Mouse (Mus musculus) urinary bladder, postnatal 14 days (tissue): Measurements from ENCODE around the gene Olfr766-ps1.
"Not testable (repeated sequence)": the region's sequence is repeated elsewhere in the genome, so short reads cannot be mapped to it uniquely, and the experiment has no call there.

ENCODE experiments used
- DNase-seq: peaks from one replicate; pipeline ENCODE4 v3.0.0; 2021; ENCODE audit warnings: low spot score

Olfr766-ps1 gene

GRCm38 (mm10) chr10:129068877-129069276, at the start of gene Olfr766-ps1:
TSS of gene Olfr766-ps1 (minus strand) at chr10:129068977.
- no peak for DNase-seq

- no peak for DNase-seq
These were observed 49.0 kb upstream of the Olfr766-ps1 start, which contains the start of gene Olfr769 for GRCm38 (mm10) chr10:129117761-129118160. TSS of gene Olfr769 (minus strand) at chr10:129117861.

GRCm38 (mm10) chr10:129115146-129115545, 46.4 kb upstream of the Olfr766-ps1 start:
- DNase-seq, result no peak

- DNase-seq, result no peak
These were observed 32.5 kb upstream of the Olfr766-ps1 start for GRCm38 (mm10) chr10:129101231-129101630.

- no peak for DNase-seq
These were observed 30.5 kb upstream of the Olfr766-ps1 start, which contains the start of gene Olfr768 for GRCm38 (mm10) chr10:129099275-129099674. TSS of gene Olfr768 (minus strand) at chr10:129099375.

- not testable (repeated sequence) for DNase-seq
These were observed 14.0 kb upstream of the Olfr766-ps1 start, which contains the start of gene Olfr767 for GRCm38 (mm10) chr10:129082810-129083209. TSS of gene Olfr767 (minus strand) at chr10:129082910.

- DNase-seq, result not testable (repeated sequence)
These were observed 18.9 kb downstream of the Olfr766-ps1 start, which contains the start of gene Olfr765 for GRCm38 (mm10) chr10:129049898-129050297. TSS of gene Olfr765 (minus strand) at chr10:129049998.

GRCm38 (mm10) chr10:129039796-129040195, 29.0 kb downstream of the Olfr766-ps1 start, which contains the start of gene Olfr764-ps1:
TSS of gene Olfr764-ps1 (minus strand) at chr10:129039896.
- no peak for DNase-seq

- no peak for DNase-seq
These were observed 40.4 kb downstream of the Olfr766-ps1 start for GRCm38 (mm10) chr10:129028343-129028742.

- peak; percentile 48 for DNase-seq
These were observed 42.6 kb downstream of the Olfr766-ps1 start for GRCm38 (mm10) chr10:129026018-129026662.

- DNase-seq, result no peak
These were observed 45.5 kb downstream of the Olfr766-ps1 start for GRCm38 (mm10) chr10:129023319-129023718.

- DNase-seq, result no peak
These were observed 54.3 kb downstream of the Olfr766-ps1 start for GRCm38 (mm10) chr10:129014477-129014876.
